Mouse (Mus musculus) forebrain, embryonic 14.5 days (tissue): ENCODE results near the gene Tab2. TPM values are rescaled to one million over a fixed set of nuclear protein-coding genes. Genes with fewer than 3 reads are reported as not detected.
A peak's percentile ranks its signal among the peaks of the same experiment; 100 is the strongest.

ENCODE experiments used
- ATAC-seq: fragments of 200-750 bp; cut with Nextera tagmentation; 2 replicates; pipeline ENCODE4 v1.8.0; 2017; ENCODE audit warnings: mild to moderate bottlenecking, moderate library complexity
- DNase-seq: peaks from one replicate; pipeline ENCODE4 v3.0.0-alpha.2; 2015; ENCODE audit warnings: low spot score
- H3K27ac ChIP-seq: fragments of 300-500 bp; sonication (generic); 2 replicates; pipeline ENCODE4 v1.5.1; 2014; ENCODE audit warnings: low read depth, mild to moderate bottlenecking, control low read depth, low read length, moderate library complexity
- H3K27me3 ChIP-seq: fragments of 300-500 bp; sonication (generic); replicated peaks from 2 replicates; pipeline ENCODE4 v1.6.1; 2014; ENCODE audit warnings: low read length, control low read depth, mixed read lengths; ENCODE audit not compliant: control insufficient read depth, insufficient read depth
- H3K36me3 ChIP-seq: fragments of 300-500 bp; sonication (generic); 2 replicates; pipeline ENCODE4 v1.6.1; 2014; ENCODE audit warnings: low read length, control low read depth; ENCODE audit not compliant: control insufficient read depth, insufficient read depth
- H3K4me1 ChIP-seq: fragments of 300-500 bp; sonication (generic); 2 replicates; pipeline ENCODE4 v1.6.1; 2014; ENCODE audit warnings: antibody characterized with exemption, low read length, control low read depth; ENCODE audit not compliant: control insufficient read depth, insufficient read depth
- H3K4me2 ChIP-seq: fragments of 300-500 bp; sonication (generic); 2 replicates; pipeline ENCODE4 v1.6.1; 2014; ENCODE audit warnings: mild to moderate bottlenecking, control low read depth, low read length
- H3K4me3 ChIP-seq: fragments of 300-500 bp; sonication (generic); 2 replicates; pipeline ENCODE4 v1.5.1; 2014; ENCODE audit warnings: low read depth, low read length, control low read depth
- H3K9ac ChIP-seq: fragments of 300-500 bp; sonication (generic); 2 replicates; pipeline ENCODE4 v1.6.1; 2014; ENCODE audit warnings: mild to moderate bottlenecking, low read length, control low read depth, moderate library complexity
- H3K9me3 ChIP-seq: fragments of 300-500 bp; sonication (generic); replicated peaks from 2 replicates; pipeline ENCODE4 v1.6.1; 2016; ENCODE audit warnings: low read length, control low read depth, mixed read lengths; ENCODE audit not compliant: control insufficient read depth
- WGBS: fragments of 180-500 bp; shearing (Covaris S2); extraction: QIAGEN DNeasy Blood & Tissue Kit; methylation state at CpG from one replicate; pipeline ENCODE4 v1.1.7; 2014; 5-methylcytosine and 5-hydroxymethylcytosine counted together
- polyA plus RNA-seq: library from polyadenylated mRNA; unstranded; fragments of >200 nt; fragmentation: Nextera tagmentation; extraction: Ambion mirVana; gene quantifications from 2 replicates; pipeline ENCODE4 v1.2.1, GENCODE M21; 2014

The Tab2 gene
- polyA plus RNA-seq, result 19.1 and 19.4 TPM in 2 replicates

DNA sequence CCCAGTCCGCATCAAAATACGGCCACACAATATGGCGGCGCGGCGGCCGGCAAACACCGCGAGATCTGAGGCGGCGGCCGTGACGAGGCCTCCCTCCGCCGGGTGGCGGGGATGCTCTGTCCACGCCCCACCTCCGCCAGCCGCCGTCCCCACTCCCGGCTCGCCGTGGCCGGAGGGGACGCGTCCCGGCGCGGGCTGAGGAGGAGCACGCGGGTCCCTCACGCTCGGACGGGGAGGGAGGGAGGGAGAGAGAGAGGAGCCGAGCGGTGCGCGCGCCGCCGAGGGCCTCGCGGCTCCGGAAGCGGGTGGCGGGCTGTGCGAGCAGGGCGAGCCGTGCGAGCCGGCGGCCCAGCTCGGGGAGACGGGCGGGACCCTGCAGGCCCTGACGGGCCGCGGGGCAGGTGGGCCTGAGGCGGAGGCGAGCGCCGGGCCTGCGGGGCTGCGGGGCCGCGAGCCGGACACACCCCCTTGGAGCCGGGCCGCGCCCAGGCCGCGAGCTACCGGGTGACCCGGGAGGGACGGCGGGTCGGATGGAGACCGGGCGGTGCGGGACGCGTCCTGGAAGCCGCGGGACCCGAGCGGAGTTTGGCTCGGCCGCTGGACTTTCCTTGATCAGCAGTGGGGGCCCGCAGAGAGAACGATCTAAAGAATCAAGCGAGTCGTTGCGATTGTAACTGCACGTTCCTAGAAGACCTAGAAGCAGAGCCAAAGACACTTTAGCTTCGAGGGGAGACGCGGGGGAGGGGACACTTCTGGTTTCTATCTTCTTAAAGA is at the start of gene Tab2:
Gene Tab2 (minus strand): TSS at position 3 of the 774 bp plus-strand sequence.
- peak; percentile 95 for ATAC-seq
- WGBS, result under 1% methylated on average over 66 of the region's 97 CpGs
- H3K27me3 ChIP-seq, result no peaks in the 10 kb centered on the region
- H3K4me3 ChIP-seq, result peak within 1 kb of the TSS; percentile 95
- H3K4me1 ChIP-seq, result peaks cover 20% of the 10 kb centered on the region
- no peaks in the 10 kb centered on the region for H3K36me3 ChIP-seq
- peak within 1 kb of the TSS; percentile 94 for H3K4me2 ChIP-seq
- peak within 1 kb of the TSS; percentile 98 for H3K27ac ChIP-seq
- H3K9me3 ChIP-seq, result no peaks in the 10 kb centered on the region
- H3K9ac ChIP-seq, result peak within 1 kb of the TSS; percentile 99
- peak; percentile 94 for DNase-seq

DNA sequence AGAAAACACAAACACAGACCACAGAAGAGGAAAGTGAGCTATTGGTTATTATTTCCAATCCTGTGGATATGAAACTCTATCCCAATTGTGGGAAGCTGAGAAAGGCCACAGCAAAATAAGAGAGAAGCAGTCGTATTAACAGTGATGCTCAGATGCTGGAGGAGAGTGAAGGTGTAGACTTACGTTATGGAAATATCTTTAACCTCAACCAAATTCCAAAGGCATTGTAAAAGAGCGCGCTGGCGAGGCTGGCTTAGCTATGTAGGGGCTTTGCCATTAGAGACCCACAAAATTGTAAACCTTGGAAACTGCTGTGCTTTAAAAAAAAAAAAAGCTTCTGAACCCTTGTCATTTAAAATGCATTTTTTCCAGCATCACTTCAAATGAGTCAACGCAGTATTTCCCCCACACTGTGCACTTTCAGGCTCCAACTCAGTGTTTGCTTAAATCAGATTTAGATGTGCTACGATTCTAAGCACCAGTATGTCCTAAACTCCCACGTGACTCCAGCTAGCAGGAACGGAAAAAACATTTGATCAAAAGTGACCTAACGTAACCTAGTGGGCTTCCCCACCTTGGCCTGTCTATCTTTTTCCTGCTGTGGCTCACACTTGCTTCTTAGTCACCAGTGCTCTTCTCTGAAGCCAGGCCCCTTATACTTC is 36.4 kb upstream of the Tab2 start:
- H3K9ac ChIP-seq, result no peak overlapping the region
- no peaks in the 10 kb centered on the region for H3K27me3 ChIP-seq
- ATAC-seq, result no peak
- DNase-seq, result no peak
- H3K4me1 ChIP-seq, result no peaks in the 10 kb centered on the region
- H3K9me3 ChIP-seq, result no peaks in the 10 kb centered on the region
- 82% methylated on average over 10 of the region's 10 CpGs for WGBS
- H3K36me3 ChIP-seq, result no peaks in the 10 kb centered on the region
- H3K4me3 ChIP-seq, result no peak overlapping the region
- H3K27ac ChIP-seq, result no peak overlapping the region
- H3K4me2 ChIP-seq, result no peak overlapping the region

DNA sequence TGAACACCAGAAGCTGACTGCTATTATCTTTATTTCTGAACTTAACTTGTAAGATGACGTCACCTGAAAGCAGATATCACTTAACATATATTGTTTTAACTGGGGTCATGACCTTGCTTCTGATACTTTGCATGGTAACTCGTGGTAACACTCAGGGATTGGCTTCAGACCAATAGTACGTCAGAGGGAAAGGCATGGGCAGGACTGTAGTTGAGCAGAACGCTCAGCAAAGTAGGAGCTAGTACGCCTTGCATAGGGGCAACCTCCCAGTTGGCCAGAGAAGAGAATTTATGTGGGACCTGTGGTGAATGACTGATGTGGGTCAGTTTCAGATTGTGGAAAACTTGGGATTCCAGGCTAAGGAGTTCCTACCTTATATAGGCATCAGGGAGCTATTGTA is 35.6 kb upstream of the Tab2 start:
- H3K4me3 ChIP-seq, result no peak overlapping the region
- no peak overlapping the region for H3K27ac ChIP-seq
- DNase-seq, result no peak
- WGBS, result 79% methylated on average over 5 of the region's 5 CpGs
- no peak for ATAC-seq
- no peaks in the 10 kb centered on the region for H3K9me3 ChIP-seq
- H3K36me3 ChIP-seq, result no peaks in the 10 kb centered on the region
- no peaks in the 10 kb centered on the region for H3K27me3 ChIP-seq
- H3K9ac ChIP-seq, result no peak overlapping the region
- no peak overlapping the region for H3K4me2 ChIP-seq
- no peaks in the 10 kb centered on the region for H3K4me1 ChIP-seq

- Histone ChIP-seq H3K4me2 (no peak overlapping the region), H3K9ac (no peak overlapping the region), H3K9me3 (no peaks in the 10 kb centered on the region), H3K27ac (no peak overlapping the region), H3K4me1 (no peaks in the 10 kb centered on the region), H3K36me3 (no peaks in the 10 kb centered on the region), H3K27me3 (no peaks in the 10 kb centered on the region), H3K4me3 (no peak overlapping the region)
- DNase-seq (peak; percentile 51), ATAC-seq (peak; percentile 63; the same call in 1 of the 2 replicates)
- 82% methylated on average over 8 of the region's 8 CpGs for WGBS
Observed at GRCm38 (mm10) chr10:7987521-7987920, 31.5 kb upstream of the Tab2 start.

DNA sequence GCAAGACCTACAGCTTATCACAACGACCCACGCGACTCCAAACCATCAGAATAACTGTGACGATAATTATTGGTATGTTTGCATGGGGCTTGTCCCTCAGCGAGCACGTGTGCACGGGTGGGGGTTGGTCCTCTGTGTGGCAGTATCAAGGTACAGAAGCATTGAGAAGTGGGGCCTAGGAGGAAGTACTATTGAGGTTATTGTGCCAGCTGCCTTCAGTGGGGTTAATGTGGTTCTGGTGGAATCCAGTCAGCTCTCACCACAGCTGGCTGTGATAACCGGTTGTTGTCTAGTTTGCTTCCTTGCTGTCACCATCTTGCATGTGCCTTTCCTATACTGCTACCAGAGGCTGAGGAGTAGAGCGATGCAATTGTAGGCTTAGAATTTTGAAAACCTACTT is 20.4 kb upstream of the Tab2 start:
- H3K4me2 ChIP-seq, result no peak overlapping the region
- no peaks in the 10 kb centered on the region for H3K27me3 ChIP-seq
- ATAC-seq, result no peak
- no peak overlapping the region for H3K27ac ChIP-seq
- H3K4me3 ChIP-seq, result no peak overlapping the region
- H3K9ac ChIP-seq, result no peak overlapping the region
- no peaks in the 10 kb centered on the region for H3K9me3 ChIP-seq
- no peak for DNase-seq
- no peaks in the 10 kb centered on the region for H3K36me3 ChIP-seq
- H3K4me1 ChIP-seq, result no peaks in the 10 kb centered on the region
- WGBS, result 98% methylated on average over 9 of the region's 9 CpGs

DNA sequence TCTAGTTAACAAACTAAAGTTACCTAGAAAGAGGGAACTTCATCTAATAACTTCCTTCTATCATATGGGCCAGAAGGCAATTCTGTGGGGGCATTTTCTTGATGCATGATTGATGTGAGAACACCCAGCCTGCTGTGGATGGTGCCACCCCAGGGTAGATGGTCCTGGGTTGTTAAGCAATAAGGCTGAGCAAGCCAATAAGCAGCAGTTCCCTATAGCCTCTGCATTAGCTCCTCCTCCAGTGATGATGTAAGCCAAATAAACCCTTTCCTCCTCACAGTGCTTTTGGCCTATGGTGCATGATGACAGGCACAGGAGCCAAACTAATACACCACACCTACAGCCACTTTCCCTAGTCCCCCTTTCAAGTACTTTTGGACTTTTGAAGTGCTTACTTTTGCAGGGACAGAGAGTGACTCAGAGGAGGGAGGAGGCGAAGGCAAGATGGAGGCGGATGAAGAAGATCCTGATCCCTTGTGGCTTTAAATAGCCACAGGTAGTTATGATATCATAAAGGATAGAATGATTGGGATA is 12.8 kb upstream of the Tab2 start:
- Histone ChIP-seq H3K36me3 (no peaks in the 10 kb centered on the region), H3K4me1 (no peaks in the 10 kb centered on the region), H3K9me3 (no peaks in the 10 kb centered on the region), H3K9ac (no peak overlapping the region), H3K27ac (no peak overlapping the region), H3K27me3 (no peaks in the 10 kb centered on the region), H3K4me3 (no peak overlapping the region), H3K4me2 (no peak overlapping the region)
- ATAC-seq, result no peak
- WGBS, result 99% methylated on average over 2 of the region's 2 CpGs
- no peak for DNase-seq

DNA sequence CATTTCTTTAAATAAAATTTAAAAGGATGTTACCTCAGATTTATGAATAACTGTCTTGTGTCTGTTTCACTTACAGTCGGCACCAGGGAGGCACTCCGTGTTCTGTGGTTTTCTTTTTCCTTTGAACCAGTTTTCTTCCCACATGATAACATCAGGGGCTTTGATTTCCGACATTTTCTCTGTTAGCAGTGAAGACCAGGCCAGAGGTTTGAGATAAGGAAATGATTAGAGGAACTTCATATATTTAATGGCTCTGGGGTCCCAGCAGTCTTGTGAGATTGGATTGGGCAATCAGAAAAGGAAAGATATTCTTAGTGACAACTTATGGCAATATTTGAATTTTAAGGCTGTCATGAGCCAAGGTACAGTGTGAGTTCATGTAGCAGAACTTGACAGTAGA is 11.1 kb upstream of the Tab2 start:
- DNase-seq, result no peak
- Histone ChIP-seq H3K9ac (no peak overlapping the region), H3K27ac (no peak overlapping the region), H3K9me3 (no peaks in the 10 kb centered on the region), H3K36me3 (no peaks in the 10 kb centered on the region), H3K4me2 (no peak overlapping the region), H3K4me1 (no peaks in the 10 kb centered on the region), H3K4me3 (no peak overlapping the region), H3K27me3 (no peaks in the 10 kb centered on the region)
- WGBS, result 85% methylated on average over 3 of the region's 3 CpGs
- no peak for ATAC-seq

GRCm38 (mm10) chr10:7959073-7959472 is 3.0 kb upstream of the Tab2 start:
- ATAC-seq, result no peak
- no peaks in the 10 kb centered on the region for H3K9me3 ChIP-seq
- DNase-seq, result no peak
- no peak overlapping the region for H3K4me3 ChIP-seq
- H3K36me3 ChIP-seq, result no peaks in the 10 kb centered on the region
- H3K4me2 ChIP-seq, result no peak overlapping the region
- H3K4me1 ChIP-seq, result peaks cover 7% of the 10 kb centered on the region
- no peaks in the 10 kb centered on the region for H3K27me3 ChIP-seq
- H3K9ac ChIP-seq, result no peak overlapping the region
- 79% methylated on average over 6 of the region's 6 CpGs for WGBS
- no peak overlapping the region for H3K27ac ChIP-seq

DNA sequence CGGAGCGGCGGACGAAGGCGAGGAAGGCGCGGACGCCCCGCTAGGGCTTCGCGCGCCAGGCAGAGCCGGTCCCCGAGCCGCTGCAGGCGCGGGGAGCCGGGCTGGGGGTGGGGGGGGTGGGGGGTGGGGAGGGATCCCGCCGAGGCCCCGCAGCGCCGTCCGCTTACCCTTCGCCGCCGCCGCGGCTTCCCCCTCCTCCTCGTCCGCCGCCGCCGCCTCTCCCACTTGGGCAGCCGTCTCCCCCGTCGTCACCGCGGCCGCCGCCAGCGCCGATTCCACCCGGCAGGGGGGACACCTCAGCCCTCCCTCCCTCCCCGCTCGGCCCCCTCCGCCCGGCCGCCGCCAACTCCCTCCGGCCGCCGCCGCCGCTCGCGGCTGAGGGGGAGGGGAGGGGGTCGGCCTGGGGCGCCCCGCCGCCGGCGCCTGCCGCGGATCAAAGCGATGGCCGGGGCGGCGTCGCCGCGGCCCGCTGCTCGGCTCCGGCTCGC is 352 bp downstream of the Tab2 start:
- Histone ChIP-seq H3K4me2 (peak overlapping the region; percentile 94), H3K9ac (peak overlapping the region; percentile 99), H3K27me3 (no peaks in the 10 kb centered on the region), H3K9me3 (no peaks in the 10 kb centered on the region), H3K4me1 (peaks cover 20% of the 10 kb centered on the region), H3K36me3 (no peaks in the 10 kb centered on the region), H3K4me3 (peak overlapping the region; percentile 95), H3K27ac (peak overlapping the region; percentile 98)
- 0% methylated on average over 6 of the region's 76 CpGs for WGBS
- ATAC-seq (peak; percentile 74), DNase-seq (peak; percentile 56)
